Mouse (Mus musculus) adrenal gland, postnatal 4 days (tissue): ENCODE results near the gene Lbhd1. TPM values are rescaled to one million over a fixed set of nuclear protein-coding genes. Genes with fewer than 3 reads are reported as not detected.
"Not testable (repeated sequence)": the region's sequence is repeated elsewhere in the genome, so short reads cannot be mapped to it uniquely, and the experiment has no call there.

Experiments used
- DNase-seq, 2 experiments: peaks; one replicate each; pipeline ENCODE4 v3.0.0; 2021 to 2022; ENCODE audit warnings: low spot score in 2 of 2, mixed read lengths in 2 of 2
- long read RNA-seq, 2 experiments: library from polyadenylated mRNA; stranded (forward); transcript quantifications; one replicate each; pipeline ENCODE4 v2.0.0; 2021
- total RNA-seq, 2 experiments: library from RNA; stranded (reverse); gene quantifications; 2 replicates each; pipeline ENCODE4 v1.2.3; 2021

Lbhd1 gene
- total RNA-seq: 10 to 100 TPM; 11.8 to 12.7 TPM
- long read RNA-seq, experiment 1, partial matches to known transcripts: 1 of 2 reads
- long read RNA-seq, experiment 1, other reads (novel, unspliced or antisense): 1 of 2 reads
- long read RNA-seq, experiment 2, partial matches to known transcripts: 0 of 2 reads
- long read RNA-seq, experiment 2, other reads (novel, unspliced or antisense): 2 of 2 reads

DNA sequence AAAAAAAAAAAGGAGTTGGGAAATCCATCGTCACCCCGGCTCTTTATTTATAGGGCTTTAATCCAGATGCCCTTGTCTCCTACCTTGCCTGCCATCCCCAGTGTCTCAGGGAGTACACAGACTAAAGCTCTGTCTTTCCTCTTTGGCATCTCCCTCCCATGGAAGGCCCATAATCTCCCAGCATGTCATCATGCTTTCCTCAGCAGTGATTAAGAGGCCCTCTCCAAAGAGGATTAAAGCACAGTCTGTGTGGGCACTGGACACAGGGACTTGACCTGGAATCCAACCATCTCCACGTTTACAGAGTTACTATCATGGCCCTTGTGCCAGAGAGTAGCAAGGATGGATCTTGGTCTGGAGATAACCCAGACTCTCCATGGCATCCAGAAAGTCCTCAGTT is at the start of gene Lbhd1, which contains the start of gene Gm49403:
Gene Lbhd1 (plus strand): TSS at position 117 of the 400 bp plus-strand sequence.
Gene Gm49403 (plus strand): TSS at position 315 of the 400 bp plus-strand sequence.
- DNase-seq: no peak

DNA sequence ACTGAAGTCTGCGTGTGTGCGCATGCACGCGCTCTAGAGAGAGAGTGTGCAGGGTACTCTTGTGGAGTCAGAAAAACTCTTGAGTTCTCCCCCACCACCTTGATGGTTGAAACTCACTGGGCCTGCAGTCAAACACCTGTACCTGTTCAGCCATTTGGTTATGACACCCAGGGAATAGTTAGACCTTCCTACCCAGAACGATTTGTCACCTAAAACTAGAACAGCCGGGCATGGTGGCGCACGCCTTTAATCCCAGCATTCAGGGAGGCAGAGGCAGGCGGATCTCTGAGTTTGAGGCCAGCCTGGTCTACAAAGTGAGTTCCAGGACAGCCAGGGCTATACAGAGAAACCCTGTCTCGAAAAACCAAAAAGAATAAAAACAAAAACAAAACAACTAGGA is 47.2 kb upstream of the Lbhd1 start:
- DNase-seq: not testable (repeated sequence)

DNA sequence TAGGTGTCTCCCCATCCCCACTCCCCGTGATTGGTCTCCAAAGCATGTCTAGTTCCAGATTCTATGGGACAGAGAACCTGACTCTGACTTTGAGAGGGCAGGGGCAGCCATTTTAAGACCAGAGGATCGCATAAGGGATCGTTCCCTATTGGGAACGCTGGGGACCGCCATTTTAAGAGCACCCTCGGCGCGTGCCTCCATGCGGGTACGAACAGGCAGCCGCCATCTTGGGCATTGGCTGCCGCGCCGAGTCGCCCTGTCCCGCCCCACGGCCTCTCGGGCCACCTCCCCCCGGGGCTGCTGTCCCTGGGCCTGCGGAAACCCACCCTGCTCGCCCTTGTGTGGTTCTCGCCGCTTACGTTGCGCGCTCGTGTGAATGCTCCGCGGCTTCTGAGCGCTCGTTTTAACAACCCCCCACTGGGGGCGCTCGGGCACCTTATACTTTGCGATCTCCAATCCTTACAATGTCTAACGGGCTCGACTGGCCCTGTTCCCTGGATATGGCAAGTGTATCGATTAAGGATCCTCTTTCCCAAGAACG is 46.2 kb upstream of the Lbhd1 start, which contains the start of gene Bscl2:
Gene Bscl2 (plus strand): TSS at position 217 of the 541 bp plus-strand sequence.
- peak; percentile 58 to 72 for DNase-seq

DNA sequence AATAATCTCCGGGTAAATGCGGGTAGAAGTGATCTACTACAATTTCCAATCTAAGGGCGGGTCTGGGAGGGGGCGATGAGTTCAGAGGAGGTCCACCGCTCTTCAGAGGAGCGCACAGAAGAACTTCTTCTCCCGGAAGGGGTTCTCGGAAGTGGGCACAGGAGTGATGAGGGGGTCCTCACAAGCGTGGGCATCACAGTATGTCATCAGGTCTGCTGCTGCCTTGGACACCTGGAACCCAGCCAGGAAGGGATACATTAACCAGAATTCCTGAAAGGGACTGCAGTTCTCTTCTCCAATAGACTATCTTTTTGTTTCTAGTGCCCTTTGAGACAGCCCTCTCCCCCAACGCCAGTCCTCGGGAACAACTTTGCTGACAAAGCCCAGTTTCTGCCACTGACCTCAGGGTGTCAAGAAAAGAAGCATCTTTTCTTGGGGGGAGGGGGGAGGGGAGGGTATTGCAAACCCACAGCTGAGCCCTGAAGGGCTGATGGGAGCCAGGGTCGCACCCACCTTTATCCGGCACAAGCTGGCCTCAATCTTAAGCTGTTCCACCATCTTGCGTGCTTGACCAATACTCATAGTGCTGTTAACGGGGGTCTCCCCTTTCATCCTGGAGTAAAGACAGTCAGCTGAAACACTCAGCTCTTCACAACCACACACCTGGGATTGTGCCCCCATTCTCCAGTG is 45.3 kb upstream of the Lbhd1 start:
- DNase-seq: no peak

DNA sequence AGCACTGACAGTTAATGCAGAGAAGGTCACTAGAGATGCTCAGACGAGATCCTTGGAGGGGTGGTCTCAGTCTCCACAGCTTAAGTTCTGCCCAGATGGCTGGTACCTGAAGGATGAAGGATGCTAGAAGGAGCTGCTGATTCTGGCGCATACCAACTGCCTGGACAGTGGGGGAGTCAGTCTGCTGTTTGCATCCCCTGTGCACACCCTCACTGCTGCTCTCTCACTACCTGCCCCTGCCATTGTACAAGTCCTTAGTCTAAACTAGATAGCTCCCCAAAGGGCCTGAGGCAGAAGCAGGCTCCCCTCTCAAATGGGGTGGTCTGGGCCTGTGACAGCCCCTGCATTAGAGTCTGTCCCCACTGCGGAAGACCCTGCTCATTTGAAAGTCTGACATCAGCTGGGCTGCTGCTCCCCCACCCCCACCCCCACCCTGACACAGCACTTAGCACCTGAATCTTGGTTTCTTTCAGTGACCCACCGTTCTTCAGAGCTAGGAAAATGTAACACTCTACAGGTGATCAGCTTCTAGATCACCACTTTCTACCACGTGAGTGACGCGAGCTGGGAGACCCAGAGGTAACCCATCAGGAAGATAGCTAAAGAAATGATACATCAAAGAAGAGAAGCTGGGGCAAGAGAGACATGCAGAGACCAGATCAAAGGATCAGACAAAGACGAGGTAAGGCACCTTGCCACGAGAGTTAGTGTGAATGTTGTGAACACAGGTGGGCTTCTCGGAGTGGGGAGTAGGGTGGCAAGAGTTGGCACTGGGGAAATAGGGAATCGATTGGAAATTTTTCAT is 44.2 kb upstream of the Lbhd1 start, which contains the start of gene Gng3:
Gene Gng3 (minus strand): TSS at position 92 of the 805 bp plus-strand sequence.
- DNase-seq: no peak

DNA sequence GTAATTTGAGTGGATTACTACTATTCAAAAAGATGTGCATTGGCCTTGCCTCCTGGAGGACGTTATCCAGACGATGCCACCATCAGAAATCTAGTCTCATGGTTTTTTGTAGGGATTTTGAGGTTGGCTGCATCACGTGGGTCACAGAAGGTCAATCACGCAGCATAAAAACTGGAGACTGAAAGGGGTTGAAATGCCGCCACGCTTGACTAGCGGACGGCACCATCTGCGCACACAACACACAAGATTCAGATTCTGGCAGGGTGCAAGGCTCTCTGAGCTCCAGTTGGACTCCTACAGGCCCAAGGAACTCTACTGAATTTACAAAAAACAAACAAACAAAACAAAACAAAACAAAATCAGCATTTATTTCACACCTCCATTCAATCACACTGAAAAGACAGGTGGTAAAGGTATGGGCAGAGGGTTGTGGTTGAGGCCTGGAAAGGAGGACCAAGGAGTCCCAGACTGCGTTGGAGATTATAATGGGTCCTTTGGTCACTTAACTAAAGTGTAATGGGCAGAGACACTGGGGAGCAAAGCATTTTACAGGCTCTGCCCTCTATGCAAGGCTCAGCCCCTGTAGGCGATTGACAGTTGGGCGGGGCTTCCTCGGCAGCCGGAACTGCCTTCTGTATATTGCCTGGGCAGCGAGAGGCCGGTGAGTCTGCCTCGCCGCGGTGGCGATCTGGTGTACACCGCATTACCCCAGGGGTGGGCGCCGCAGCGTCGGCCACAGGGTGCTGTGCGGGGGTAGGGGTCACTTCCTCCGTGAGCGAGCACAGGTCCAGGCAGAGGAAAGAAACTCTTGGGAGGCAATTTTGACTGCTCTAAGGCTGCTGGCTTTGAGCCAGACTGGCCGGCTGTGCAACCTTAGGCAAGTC is 43.4 kb upstream of the Lbhd1 start:
- DNase-seq: peak in 1 of 2 experiments; percentile 70

DNA sequence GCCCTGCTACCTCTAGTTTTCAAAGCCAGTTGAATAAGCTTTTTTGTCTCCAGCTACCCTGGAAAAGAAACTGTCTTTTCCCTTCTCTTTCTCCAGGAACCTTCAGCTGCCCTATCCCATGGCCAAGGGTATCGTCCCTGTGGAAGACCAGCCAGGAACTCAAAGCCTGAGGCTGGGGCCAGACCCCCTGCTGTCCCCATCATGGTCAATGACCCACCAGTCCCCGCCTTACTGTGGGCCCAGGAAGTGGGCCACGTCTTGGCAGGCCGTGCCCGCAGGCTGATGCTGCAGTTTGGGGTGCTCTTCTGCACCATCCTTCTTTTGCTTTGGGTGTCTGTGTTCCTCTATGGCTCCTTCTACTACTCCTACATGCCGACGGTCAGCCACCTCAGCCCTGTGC is 42.5 kb upstream of the Lbhd1 start:
- no peak for DNase-seq

DNA sequence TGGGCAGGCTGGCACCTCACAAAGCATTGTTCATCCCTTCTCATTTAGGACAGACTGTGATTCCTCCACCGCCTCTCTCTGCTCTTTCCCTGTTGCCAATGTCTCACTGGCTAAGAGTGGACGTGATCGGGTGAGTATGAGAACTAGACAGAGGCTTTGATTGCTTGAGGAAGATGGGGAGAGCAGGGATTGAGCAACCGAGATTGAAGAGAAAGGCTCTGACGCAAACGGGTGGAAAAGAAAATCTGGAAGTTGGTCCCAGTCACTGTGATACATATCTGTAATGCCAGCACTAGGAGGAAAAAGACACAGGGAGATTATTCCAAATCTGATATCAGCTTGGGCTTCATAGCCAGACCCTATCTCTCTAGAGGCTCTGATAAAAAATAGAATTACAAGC is 40.6 kb upstream of the Lbhd1 start:
- DNase-seq: no peak

DNA sequence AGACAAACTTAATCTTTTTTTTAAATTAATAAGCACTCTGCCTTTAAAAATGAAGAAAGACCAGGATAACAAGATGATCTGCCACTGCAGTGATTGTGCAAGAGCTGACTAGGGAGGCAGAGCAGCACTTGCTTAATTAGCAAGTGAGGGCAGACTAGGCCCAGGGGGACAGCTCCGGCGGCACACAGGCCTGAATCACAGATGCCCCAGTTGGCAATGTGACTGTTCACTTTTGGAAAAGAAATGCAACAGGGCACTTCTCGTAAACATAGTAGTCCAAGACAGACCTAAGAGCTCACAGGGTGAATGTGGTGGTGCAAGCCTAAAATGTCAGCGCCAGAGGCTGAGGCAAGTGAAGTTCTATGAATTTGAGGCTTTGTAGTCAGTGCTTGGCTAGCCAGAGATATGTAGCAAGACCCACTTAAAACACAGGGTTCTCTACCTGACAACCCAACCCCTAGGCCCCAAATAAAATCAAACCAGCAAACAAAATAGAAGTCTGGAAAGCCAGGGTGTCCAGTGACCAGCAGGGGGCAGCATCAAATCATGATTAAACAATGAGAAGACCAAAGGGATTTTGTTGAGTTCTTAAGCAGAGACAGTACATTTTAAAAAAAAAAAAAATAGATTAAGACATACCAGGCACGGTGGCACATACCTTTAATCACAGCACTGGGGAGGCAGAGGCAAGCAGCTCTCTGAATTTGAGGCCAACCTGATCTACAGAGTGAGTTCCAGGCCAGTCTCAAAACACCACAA is 39.0 kb upstream of the Lbhd1 start:
- DNase-seq: peak in 1 of 2 experiments; percentile 75

DNA sequence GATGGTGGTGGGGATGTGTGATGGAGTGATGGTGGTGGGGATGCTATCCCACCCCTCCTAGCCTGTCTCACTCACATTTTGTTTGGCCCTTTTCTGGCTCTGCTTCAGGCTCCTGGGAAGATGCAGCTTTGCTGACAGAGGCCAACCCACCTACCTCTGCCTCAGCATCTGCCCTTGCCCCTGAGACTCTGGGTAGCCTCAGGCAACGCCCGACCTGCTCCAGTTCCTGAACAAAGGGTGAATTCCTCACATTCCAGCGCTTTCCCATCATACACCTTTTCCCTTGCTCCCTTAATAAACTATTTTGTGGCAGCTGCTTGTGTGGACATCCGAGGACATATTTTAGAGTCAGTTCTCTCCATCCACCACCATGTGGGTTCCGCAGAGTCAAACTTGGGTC is 35.2 kb upstream of the Lbhd1 start:
- DNase-seq: no peak

DNA sequence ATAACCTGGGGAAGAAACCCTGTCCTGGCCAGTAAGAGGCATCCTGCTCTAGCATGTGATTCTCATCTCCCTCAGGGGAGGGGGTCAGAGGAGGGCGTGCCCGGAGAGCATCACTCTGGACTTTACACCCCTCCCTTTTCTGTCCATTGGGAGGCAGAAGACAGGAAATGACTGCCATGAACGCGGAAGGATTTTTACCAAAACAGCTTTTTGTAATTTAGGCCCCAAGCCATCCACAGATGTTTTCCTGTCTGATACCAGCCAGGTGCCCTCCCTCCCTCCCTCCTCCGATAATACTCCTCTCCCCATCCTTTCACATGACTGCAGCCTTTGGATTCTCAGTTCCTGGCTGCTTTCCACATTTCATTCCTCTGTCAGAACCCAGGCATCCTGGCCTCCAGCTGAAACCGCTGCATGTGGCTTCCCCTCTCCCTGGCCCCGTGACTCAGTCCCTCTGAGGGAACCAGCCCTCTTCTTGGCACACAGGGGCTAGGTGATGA is 33.1 kb upstream of the Lbhd1 start, which contains the start of gene Lrrn4cl:
Gene Lrrn4cl (plus strand): TSS at position 367 of the 500 bp plus-strand sequence.
- DNase-seq: no peak

DNA sequence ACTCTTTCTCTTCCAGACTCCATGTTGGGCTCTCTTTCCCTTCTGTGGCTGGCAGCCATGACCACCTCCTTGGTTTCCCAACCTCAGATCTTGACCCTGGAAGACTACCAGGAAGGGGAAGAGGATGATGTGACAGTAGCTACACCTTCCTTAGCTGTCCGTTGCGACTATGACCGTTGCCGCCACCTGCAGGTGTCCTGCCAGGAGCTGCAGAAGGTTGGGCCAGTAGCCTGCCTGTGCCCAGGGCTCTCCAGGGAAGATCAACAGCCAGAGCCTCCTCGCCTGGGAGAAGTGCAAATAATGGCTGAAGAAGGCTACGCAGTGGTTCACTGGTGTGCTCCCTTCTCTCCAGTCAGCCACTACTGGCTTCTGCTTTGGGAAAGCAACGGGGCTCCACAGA is 31.9 kb upstream of the Lbhd1 start:
- no peak for DNase-seq

DNA sequence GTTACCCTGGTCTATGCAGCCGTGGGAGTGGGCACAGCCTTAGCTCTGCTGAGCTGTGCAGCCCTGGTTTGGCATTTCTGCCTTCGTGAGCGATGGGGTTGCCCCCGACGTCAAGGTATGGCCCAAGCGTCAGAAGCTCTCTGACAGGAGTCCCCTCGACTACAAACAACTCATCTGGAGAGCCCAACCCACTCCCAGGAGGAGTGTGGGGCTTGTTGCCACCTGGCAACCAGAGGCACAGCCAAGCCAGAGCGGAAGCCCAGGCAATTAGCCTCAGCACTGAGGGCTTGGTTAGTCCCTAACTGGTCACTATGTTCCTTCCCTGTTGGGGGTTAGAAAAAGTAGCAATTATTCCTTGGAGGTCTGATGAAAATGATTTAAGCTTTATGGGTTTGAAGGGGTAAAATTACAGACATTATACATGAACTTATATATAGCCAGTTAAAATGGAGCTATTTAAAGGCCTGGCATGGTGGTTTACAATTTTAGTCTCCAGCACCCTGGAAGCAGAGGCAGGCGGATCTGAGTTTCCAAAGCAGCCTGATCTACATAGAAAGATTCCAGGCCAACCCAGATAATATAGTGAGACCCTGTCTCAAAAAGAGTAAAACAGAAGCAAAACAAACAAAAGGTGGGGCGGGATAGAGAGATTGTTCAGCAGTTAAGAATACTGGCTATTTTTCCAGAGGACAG is 31.1 kb upstream of the Lbhd1 start:
- DNase-seq: no peak

DNA sequence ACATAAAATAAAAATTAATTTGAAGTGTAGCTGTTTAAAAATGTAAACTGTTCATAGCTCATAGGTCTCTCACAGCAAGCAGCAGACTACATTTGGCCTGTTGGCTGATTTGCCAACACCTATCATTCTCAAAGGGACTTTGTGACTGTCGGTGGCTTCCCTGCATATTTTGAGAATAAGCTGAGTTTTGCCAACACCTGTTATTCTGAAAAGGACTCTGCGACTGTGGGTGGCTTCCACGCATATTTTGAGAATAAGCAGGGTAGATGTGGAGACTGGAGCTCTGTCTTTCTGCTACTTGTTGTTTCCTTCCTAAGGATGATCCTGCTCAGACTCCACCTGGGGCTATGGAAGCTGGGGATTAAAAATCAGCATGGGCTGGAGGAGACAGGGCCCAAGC is 30.4 kb upstream of the Lbhd1 start:
- DNase-seq: no peak

DNA sequence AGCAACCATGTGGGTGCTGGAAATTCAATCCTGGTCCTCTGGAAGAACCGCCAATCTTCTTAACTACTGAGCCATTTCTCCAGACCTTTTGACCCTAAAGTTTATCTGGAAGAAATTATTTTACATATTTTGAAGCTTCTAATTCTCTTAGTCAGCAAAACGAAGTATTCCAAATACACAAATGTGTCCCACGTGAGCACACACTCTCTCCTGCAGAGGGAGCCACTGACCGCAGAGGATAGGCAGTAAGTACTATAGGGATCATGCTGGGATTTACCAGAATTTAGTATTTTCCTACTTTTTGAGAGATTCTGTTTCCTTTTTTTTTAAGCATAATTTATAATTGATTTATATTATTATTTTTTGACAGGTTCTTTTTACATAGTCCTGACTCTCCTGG is 25.8 kb upstream of the Lbhd1 start:
- DNase-seq: no peak

DNA sequence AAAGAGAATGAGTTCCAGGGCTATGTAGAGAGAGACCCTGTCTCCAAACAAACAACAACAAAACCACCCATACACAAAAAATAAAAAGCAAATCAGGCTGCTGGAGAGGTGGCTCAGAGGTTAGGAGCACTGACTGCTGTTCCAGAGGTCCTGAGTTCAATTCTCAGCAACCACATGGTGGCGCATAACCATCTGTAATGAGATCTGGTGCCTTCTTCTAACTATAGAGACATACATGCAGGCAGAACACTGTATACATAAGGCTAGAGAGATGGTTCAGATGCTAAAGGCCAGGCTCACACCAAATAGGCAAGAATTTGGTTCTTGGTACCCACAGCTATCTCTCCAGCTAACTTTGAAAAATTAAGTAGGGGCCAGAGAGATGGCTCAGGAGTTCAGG is 24.5 kb upstream of the Lbhd1 start:
- no peak for DNase-seq

DNA sequence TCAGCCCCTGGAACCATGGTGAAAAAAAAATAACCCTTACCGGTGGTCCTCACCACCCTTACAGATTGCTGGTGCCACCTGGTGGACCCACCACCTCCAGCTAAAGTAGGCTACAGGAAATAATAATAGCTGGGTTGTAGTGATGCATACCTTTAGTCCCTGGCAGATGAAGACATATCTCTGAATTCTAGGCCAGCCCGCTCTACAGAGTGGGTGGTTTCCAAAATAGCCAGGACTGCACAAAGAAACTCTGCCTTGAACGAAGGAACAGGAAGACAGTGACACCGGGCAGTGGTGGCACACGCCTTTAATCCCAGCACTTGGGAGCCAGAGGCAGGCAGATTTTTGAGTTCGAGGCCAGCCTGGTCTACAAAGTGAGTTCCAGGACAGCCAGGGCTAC is 19.3 kb upstream of the Lbhd1 start:
- DNase-seq: no peak

DNA sequence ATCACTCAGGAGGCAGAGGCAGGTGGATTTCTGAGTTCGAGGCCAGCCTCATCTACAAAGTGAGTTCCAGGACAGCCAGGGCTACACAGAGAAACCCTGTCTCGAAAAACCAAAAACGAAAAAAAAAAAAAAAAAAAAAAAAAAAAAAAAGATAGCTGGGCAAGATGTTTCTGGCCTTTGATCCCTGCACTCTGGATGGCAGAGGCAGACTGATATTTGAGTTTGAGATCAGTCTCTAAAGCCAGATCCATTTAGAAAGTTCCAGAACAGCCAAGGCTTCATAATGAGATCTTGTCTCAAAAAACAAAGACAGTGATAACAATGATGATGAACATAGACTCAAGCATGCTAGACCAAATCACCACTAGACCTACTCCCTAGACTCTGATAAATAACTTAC is 13.2 kb upstream of the Lbhd1 start:
- not testable (repeated sequence) for DNase-seq

DNA sequence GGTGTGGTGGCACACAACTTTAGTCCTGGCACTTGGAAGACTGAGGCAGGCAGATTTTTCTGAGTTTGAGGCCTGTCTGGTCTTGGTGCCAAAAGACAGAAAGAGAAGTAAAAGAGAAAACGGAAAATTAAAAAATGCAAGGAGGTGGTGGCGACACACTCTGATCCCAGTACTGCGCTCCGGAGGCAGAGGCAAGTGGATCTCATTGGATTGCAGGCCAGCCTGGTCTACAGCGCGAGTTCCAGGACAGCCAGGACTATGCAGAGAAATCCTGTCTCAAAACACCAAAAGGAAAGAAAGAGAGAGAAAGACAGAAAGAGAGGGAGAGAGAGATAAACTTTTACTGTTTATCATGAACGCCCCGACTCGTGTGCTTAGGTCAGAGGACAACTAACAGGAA is 12.7 kb upstream of the Lbhd1 start:
- no peak for DNase-seq
